Mouse (Mus musculus) thymus, adult 2 months (tissue): ENCODE measurements around the gene Ubtf. TPM values are rescaled to one million over a fixed set of nuclear protein-coding genes. Genes with fewer than 3 reads are reported as not detected.
A peak's percentile ranks its signal among the peaks of the same experiment; 100 is the strongest.

Experiments
- DNase-seq: peaks from one replicate; pipeline ENCODE4 v3.0.0; 2021
- H3K27ac ChIP-seq: fragments of 200-500 bp; 2 replicates; pipeline ENCODE4 v1.5.1; 2012; ENCODE audit warnings: low read length, control low read depth; ENCODE audit not compliant: control insufficient read depth, insufficient read depth
- H3K27me3 ChIP-seq: fragments of 200-500 bp; 2 replicates; pipeline ENCODE4 v1.6.1; 2012; ENCODE audit warnings: mild to moderate bottlenecking, low read length, moderate library complexity, mixed read lengths; ENCODE audit not compliant: control insufficient read depth, insufficient read depth
- H3K36me3 ChIP-seq: fragments of 200-500 bp; 2 replicates; pipeline ENCODE4 v1.6.1; 2012; ENCODE audit warnings: mild to moderate bottlenecking, low read length, moderate library complexity; ENCODE audit not compliant: control insufficient read depth, insufficient read depth
- H3K4me1 ChIP-seq: fragments of 200-500 bp; replicated peaks from 2 replicates; pipeline ENCODE4 v1.6.1; 2012; ENCODE audit warnings: low read length; ENCODE audit not compliant: control insufficient read depth, insufficient read depth
- H3K4me3 ChIP-seq: fragments of 200-500 bp; 2 replicates; pipeline ENCODE4 v1.5.1; 2012; ENCODE audit warnings: mild to moderate bottlenecking, low read length, control low read depth, moderate library complexity; ENCODE audit not compliant: control insufficient read depth, insufficient read depth
- CTCF ChIP-seq: fragments of 200-500 bp; IDR thresholded peaks from 2 replicates; pipeline ENCODE4 v1.5.1; 2012; ENCODE audit warnings: mild to moderate bottlenecking, control low read depth, low read length, moderate library complexity, borderline replicate concordance; ENCODE audit not compliant: control insufficient read depth, poor library complexity, insufficient read depth; ENCODE audit errors: extremely low read depth
- POLR2A ChIP-seq: fragments of 200-500 bp; IDR thresholded peaks from 2 replicates; pipeline ENCODE4 v1.6.1; 2012; ENCODE audit warnings: mild to moderate bottlenecking, low read length, control low read depth, moderate library complexity; ENCODE audit not compliant: control insufficient read depth, poor library complexity, insufficient read depth; ENCODE audit errors: extremely low read depth
- WGBS: fragments of 180-500 bp; shearing (Covaris S2); methylation state at CpG from one replicate; pipeline ENCODE4 v1.1.7; 2018; 5-methylcytosine and 5-hydroxymethylcytosine counted together
- polyA plus RNA-seq: library from polyadenylated mRNA; depleted of rRNA; stranded (reverse); fragments of >200 nt; gene quantifications from 2 replicates; pipeline ENCODE4 v1.2.3, GENCODE M21; 2012

Gene Ubtf
- polyA plus RNA-seq, 1 experiment = 59.7 TPM

- peak overlapping the region; percentile 5; the same call in 1 of the 2 replicates for H3K4me3 ChIP-seq
- H3K27me3 ChIP-seq = no peaks in the 10 kb centered on the region
- TF ChIP-seq CTCF (no peak), POLR2A (no peak)
- no peak overlapping the region for H3K27ac ChIP-seq
- H3K4me1 ChIP-seq = 0 out of 2 replicates have a peak, but pooled peaks cover 4% of the 10 kb centered on the region
- 2% methylated on average over 33 of the region's 33 CpGs for WGBS
- no peak for DNase-seq
- H3K36me3 ChIP-seq = no peaks in the 10 kb centered on the region
Observed at GRCm38 (mm10) chr11:102276411-102276915, 43.1 kb downstream of the Ubtf start.

DNA sequence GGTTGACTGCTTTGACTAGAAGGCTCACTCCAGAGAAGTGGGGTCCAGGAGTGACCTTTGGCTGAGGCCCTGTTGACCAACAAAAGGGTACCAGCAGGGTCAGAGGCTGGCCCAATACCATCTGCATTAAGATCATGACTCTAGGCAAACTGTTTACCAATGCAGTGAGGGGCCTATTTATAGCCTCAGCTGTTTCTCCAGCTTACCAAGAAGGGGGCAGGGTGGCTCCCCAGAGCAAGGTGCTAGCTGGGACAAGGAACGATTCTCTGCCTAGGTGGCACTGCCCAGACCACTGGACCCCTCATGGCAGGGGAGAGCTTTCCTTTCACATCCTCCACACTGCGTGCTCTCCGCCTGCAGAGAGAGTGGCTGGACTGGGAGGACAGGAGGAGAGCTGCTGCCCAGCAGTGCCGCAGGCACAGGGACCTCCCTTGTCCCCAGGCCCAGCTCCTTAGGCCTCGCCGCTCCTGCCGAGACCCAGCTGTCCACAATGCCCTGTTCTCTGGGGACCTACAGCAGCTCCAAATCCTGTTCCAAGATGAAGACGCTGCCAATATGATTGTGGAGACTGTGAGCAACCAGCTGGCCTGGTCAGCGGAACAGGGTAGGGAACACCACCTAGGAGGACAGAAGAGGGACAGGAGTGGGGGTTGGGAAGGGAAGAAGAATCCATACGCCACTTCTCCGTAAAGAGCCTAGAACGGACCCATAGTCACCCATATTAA is 50.9 kb downstream of the Ubtf start, which contains the start of gene Asb16:
Gene Asb16, plus strand, starts transcription at position 224 of the 725 bp plus-strand sequence.
- Histone ChIP-seq H3K4me3 (no peak within 1 kb of the TSS), H3K27me3 (no peaks in the 10 kb centered on the region), H3K27ac (no peak within 1 kb of the TSS), H3K36me3 (no peaks in the 10 kb centered on the region), H3K4me1 (peaks cover 4% of the 10 kb centered on the region; the same call in 1 of the 2 replicates)
- DNase-seq = no peak
- TF ChIP-seq POLR2A (no peak), CTCF (no peak)
- whole genome bisulfite sequencing = 93% methylated on average over 12 of the region's 12 CpGs

GRCm38 (mm10) chr11:102267480-102267879 is 52.1 kb downstream of the Ubtf start:
- peak; percentile 64 for DNase-seq

DNA sequence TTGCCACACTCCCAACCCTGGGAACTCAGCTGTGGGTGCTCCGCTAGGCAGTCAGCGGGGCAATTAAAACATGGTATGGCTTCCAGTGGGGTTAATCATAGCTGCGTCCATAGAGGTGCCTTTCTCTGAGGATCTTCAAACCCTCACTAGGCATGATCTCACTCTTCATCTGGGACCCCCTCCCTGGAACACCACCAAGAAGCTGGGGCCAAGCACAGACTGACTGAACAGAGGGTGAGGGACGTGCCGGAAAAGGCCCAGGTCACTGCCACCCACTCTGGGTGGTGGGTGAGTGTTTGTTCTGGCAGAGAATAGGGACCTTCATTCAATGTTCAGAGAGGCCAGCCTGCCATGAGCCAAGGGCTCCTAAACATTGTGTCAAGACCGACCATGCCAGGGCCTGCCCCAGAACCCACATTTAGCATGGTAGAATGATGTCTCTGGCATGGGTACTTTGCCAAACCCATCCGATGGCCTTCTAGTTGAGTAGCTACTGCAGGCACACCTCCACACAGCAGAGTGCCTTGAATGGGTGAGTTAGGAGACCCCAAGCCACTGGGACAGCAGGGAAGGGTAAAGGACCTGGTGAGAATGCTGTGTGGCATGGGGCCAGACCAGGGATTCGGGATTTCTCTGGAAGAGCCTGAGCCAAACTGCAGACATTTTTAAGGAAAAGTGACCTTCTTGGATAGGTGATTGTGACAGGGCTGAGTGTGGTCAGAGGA is 52.7 kb downstream of the Ubtf start:
- H3K4me3 ChIP-seq = no peak overlapping the region
- peaks cover 4% of the 10 kb centered on the region; the same call in 1 of the 2 replicates for H3K4me1 ChIP-seq
- H3K27me3 ChIP-seq = no peaks in the 10 kb centered on the region
- no peak overlapping the region for H3K27ac ChIP-seq
- no peaks in the 10 kb centered on the region for H3K36me3 ChIP-seq
- no peak for DNase-seq
- TF ChIP-seq CTCF = no peak
- TF ChIP-seq POLR2A = no peak
- WGBS = 96% methylated on average over 8 of the region's 8 CpGs

More at GRCm38 (mm10) chr11:102267480-102267879, 52.1 kb downstream of the Ubtf start:
- Histone ChIP-seq H3K36me3 (no peaks in the 10 kb centered on the region), H3K4me1 (peaks cover 4% of the 10 kb centered on the region; the same call in 1 of the 2 replicates), H3K27me3 (no peaks in the 10 kb centered on the region), H3K4me3 (no peak overlapping the region), H3K27ac (no peak overlapping the region)
- 9% methylated on average over 11 of the region's 11 CpGs for WGBS
- TF ChIP-seq POLR2A (no peak), CTCF (peak; percentile 64; the same call in 1 of the 2 replicates)

DNA sequence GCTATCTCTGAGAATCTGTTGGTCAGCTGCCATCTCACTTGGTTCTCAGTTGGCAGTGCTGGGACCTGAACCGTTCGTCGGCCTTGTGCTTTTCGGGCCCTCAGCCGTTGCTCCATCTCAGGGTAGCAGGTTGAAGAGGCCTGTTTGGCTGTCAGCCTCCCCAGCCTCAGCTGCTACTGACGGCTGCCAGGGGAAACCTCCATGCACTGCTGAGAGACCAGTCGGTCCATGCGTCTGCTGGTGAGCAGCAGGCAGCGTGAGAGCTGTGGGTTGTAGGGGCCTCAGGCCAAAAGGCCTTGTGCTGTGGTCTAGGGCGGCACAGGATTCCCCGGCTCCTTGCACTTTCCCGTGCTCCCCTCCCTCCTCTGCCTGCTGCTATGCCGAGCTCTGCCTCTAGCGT is 53.7 kb downstream of the Ubtf start:
- Histone ChIP-seq H3K27ac (no peak overlapping the region), H3K27me3 (no peaks in the 10 kb centered on the region), H3K4me3 (no peak overlapping the region), H3K4me1 (peaks cover 4% of the 10 kb centered on the region; the same call in 1 of the 2 replicates), H3K36me3 (no peaks in the 10 kb centered on the region)
- WGBS = 96% methylated on average over 14 of the region's 14 CpGs
- TF ChIP-seq CTCF = no peak
- no peak for TF ChIP-seq POLR2A
- DNase-seq = no peak

DNA sequence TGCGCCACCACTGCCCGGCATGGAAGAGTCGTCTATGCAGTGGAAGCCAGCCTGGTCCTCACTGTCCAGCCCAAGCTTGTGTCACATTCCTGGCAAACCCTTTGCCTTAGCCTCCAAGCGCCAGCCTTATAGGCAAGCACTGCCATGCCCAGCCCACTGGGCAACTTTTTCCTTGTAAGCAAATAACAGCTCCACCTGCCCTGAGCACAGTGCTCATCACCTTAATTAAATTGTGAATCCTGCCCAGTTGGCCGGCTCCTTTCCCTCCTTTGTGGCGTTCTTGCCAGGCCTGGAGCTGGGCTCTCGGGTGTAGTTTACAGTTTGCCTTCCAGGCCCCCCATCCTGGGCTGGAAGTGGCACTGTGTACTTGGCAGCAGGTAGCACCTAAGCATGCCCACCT is 56.3 kb downstream of the Ubtf start:
- WGBS = 98% methylated on average over 7 of the region's 7 CpGs
- Histone ChIP-seq H3K4me3 (no peak overlapping the region), H3K27me3 (no peaks in the 10 kb centered on the region), H3K4me1 (peaks cover 4% of the 10 kb centered on the region; the same call in 1 of the 2 replicates), H3K27ac (no peak overlapping the region), H3K36me3 (no peaks in the 10 kb centered on the region)
- DNase-seq = no peak
- no peak for TF ChIP-seq CTCF
- TF ChIP-seq POLR2A = no peak
